Mouse (Mus musculus): ENCODE data around the gene Tnnt1.

Tnnt1 gene

DNA sequence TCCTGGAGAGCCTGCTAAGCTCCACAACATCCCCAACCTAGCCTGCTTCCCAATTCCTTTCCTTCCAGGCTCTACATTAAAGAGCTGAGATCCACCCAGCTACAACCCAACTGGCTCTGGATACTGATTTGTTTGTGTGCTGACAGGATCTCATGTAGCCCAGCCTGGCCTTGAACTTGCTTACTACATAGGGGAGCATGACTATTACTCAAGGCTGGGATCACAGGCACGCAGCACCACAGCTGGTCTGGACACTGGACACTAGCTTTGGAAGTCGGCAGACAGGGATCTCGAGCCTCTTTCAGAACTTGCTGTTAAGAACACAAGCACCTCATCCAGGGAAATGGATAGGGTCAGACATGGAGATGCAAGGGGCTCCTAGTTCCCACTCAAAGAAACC, 19.7 kb downstream of the Tnnt1 start:
- DNase-seq = no peak

DNA sequence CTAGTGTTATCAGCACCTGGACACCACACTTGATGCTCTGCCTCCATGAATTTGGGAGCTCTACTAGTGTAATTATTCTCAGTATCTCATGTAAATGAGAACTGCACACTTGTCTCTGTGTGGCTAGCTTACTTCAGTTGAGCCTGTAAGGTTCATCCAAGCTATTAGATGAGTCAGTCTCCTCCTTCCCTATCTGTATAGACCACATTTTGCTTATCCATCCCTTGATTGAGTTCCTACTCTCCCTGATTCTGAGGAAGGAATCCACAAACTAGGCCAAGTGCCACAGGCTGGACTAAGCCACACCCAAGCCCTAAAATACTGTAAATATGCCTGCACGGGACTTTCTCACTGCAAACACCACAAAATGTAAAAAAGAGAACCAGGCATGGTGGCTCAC, 22.2 kb downstream of the Tnnt1 start:
- DNase-seq = no peak

DNA sequence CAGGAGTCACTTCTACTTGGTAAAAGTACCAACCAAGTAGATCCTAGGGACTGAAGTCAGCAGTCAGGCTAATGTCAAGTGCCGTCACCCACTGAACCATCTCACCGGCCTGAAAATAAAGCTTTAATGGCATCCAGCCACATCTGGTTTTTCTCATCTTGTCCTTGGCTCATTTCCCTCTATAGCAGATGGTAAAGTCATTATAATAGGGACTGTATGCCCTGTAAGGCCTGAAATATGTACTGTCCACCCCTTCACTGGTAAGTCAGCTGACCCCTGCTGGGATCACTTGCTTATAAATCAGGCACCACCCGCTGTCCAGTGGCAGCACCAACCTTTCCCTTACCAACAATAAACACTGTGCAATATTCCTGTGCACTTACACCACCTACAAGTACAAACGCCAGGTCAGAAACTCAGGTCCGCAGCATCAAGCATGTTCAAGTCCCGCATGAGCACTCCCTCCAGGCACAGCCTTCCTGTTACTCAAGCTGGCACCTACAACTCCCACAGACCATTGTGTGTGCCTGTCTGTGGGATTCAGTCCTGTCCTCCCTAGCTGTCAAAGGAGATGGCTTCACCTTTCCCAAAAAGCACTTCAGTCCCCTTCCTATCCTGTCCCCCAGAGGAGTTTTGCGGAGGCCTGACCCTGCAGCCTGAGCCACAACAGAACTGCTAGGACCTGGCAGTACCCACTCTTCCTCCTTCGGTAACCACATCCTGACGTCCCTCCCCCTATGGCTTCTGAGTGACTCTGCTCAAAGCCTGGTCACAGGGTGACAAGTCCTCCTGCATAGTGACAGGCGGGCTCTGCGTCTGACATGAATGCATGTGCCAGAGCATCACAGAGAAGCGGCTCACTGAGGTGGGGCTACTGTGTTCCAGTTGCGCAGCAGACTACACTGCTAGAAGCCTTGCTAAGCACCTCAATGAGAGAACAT, 23.6 kb downstream of the Tnnt1 start:
- DNase-seq = no peak

DNA sequence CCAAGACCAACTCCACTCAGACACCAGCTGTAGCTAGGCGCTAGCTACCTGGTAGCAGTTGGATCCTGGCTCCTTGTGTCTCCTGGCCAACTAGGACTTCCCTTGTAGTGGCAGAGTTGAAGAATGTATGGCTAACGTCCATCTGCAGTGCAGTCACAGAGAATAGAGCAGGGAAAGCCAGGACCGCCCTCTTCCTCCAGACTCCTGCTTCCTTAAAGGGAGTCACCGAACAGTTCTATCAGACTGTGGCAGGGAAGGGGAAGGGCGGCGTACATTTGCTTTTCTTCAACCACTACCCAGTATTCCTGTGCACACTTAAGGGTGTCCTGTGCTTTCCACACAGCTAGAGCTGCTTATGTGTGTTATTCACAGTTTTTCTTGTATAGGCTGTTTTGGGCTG, 24.9 kb downstream of the Tnnt1 start:
- DNase-seq = no peak

DNA sequence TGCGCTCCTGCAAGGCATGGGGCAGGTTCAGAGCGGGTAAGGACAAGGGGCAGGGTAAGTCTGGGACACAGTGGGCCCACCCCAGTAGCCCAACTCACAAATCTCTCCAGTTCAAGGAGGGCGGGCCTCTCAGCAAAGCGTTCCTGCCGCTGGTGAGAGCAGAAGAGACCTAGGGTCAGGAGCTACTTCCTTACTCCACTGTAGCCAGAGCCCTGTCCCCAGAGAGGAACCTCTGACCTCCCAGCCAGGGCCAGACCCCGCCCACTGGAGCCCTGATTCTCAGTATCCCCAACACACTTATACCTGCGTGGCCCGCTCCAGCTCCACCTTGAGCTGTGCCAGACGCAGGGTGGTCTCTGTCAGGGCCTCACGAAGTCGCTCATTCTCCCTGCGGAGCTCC, 33.9 kb downstream of the Tnnt1 start:
- DNase-seq = no peak

DNA sequence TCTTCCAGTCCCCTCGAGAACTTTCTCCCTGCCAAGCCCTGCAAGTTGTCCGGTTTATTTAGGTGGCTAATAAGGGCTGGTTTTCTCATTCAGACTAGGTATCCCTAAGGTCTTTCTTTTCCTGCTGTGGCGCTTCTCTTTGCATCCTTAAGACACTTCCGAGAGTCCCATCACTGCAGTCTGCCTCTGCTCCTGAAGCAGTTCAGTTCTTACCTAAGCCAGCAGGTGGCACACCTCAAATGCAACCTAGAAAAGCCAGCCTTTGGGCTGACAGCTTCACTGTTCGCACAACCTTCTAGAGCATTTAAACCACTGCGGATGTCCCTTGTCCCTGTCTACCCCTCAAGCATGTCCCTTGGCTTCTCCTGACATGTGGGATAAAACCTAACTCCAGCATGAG, 36.5 kb downstream of the Tnnt1 start:
- peak; percentile 44 for DNase-seq

DNA sequence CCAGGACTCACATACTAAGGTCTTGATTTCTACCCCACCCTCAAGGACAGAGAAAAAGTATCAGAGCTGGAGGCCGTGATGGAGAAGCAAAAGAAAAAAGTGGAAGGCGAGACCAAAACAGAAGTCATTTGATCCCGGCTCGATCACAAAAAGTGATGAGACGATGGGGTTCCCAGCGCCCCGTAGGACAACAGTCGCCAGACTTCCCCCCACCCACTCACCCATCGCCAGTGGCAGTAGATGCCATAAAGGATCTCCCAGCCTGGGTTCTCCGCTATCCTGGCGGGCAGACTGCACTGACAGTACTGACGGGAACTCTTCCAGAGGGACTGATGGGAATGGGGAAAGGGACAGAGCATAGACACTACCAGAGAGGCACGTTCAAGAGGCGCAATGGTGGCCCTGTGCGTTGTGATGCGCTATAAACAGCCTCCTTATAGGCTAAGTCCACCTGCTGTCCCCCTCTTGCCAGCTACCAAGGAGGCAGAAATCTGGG, 37.3 kb downstream of the Tnnt1 start:
- no peak for DNase-seq

DNA sequence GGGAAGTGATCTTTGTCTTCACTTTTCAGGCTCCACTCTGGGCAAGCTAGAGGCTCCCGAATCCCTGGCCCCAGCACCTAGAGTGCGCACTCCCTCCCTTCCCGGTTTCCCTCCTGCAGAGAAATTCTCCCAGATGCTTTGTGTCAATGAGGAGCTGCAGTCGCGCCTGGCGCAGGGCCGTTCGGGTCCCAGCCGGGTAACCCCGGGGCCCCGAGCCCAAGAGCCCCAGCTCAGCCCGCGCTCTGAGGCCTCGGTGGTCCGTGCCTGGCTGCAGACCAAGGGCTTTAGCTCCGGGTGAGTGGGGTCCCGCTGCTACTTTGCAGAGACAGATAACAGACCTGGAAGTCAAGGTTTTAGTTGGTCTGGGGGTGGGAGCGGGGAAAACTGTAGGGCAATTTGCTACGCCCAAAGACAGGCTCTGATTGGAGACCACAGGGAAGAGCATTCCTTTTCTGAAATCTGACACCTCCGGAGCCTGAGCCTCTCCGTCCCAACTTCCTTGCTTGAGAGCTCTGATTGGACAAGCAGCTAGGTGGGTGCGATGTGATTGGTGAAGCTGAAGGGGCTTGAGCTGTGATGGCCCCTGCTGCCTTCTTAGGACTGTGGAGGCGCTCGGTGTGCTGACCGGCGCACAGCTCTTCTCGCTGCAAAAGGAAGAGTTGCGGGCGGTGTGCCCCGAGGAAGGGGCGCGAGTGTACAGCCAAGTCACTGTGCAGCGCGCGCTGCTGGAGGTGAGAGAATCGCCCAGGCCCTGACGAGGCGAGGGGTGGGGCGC, 38.0 kb downstream of the Tnnt1 start:
- DNase-seq = peak; percentile 77

DNA sequence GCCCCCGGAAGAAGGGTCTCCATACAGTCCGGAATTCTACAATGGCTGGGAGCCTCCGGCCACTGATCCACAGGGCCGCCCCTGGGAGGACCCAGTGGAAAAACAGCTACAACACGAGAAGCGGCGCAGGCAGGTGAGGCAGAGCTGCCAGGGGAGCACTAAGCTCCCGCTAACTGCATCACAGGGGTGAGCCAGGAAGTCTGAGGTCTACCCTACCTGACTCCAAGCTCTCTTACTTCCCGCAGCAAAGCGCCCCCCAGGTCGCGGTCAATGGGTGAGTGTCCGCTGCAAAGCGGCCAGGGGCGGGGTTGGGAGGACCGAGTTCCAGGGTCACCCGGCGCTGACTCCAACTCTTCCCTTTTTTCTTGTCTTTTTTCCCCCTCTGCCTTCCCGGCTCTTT, 42.2 kb downstream of the Tnnt1 start:
- DNase-seq = no peak

DNA sequence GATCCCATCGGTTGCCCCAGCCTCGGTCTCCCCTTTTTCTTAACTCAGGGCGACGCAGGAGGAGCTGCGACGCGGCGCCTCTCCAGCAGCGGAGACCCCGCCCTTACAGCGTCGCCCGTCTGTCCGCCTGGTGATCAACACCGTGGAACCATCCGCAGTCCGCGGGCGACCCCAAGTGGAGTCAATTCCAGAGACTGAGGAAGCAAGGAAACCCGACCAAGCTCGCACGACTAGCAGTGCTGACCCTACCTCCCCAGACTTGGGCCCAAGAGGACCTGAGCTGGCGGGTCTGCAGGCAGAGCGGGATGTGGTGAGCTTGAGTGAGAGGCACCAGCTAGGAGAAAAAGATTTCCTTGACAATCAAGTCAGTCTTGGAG, 45.0 kb downstream of the Tnnt1 start:
- peak; percentile 88 for DNase-seq

DNA sequence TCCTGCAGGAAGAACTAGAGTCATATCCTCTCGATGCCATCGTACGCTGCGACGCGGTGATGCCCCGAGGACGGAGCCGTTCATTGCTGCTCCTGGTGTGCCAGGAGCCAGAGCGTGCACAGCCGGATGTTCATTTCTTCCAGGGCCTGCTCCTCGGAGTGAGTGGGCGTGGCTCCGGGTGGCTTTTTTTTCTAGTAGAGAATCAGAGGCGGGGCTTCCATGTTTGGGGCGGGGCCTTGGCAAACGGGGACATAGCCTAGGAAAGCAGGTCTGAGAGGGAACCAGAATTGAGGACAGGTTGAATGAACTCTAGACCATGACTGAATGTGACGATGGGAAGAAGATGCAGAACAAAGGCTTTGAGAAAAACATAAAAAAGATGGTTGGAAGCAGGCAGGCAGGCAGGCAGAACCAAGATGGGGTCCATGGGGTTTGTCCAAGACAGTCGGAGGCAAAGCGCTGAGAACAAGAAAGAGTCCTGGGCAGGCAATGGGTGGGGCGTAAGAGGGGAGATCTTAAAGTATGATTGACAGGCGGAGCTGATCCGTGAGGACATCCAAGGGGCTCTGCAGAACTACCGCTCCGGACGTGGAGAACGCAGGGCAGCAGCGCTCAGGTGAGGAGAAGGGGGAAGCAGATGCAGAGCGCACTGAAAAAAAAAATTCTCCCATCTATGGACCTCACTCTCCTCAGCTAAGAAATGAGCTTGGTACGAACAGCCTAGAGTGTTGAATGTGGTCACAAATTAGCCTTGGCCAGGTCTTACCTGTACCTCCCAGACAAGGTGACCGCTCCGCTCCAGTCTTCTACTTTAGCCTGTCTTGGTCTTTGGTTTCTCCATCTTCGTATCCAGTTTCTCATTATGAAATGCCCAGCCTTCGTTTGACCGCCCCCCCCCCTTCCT, 45.7 kb downstream of the Tnnt1 start:
- DNase-seq = peak; percentile 79

DNA sequence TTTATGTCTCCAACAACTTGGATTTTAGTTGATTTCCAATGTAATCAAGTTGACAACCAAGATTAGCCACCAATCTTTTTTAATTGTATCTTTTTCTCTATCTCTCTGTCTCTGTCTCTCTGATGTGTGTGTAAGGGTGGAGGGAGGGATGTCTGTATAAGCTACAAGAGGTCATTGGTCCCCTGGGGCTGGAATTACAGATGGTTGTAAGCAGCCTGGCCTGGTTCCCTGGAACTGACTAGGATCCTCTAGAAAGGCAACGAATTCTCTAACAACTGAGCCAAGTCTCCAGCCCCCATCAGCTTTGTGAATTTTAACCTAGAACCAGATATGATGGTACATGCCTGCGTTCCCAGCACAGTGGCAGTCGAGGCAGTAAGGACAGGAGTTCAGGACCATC, 48.4 kb downstream of the Tnnt1 start:
- DNase-seq = no peak

DNA sequence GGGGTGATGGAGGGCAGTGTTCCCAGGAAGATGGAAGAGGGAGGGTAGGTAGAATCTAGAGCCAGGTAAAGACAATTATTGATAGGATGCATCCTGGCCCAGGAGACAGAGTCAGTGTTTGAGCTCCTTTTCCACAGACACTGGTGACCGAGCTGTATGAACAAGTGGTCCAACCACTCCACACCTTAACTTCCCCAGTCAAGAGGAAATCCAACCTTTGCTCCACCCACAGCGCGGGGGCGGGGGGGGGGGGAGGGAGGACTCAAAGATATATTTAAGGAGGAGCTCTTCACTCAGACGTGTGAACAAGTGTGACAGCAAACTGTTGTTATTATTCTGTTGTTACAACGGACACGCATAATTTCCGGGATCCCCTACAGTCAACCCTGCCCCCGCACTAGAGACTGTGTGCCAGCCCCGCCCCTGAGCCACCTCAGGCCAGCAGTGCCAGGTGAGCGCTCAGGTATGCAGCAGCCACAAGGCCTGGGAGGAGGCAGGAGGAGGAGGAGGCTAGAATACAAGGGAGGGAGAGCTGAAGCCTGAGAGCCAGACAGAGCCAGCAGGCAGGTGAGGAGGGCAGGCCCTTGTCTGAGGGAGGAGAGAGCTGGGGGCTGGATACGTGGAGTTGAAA, 51.9 kb downstream of the Tnnt1 start:
- DNase-seq = peak; percentile 73

DNA sequence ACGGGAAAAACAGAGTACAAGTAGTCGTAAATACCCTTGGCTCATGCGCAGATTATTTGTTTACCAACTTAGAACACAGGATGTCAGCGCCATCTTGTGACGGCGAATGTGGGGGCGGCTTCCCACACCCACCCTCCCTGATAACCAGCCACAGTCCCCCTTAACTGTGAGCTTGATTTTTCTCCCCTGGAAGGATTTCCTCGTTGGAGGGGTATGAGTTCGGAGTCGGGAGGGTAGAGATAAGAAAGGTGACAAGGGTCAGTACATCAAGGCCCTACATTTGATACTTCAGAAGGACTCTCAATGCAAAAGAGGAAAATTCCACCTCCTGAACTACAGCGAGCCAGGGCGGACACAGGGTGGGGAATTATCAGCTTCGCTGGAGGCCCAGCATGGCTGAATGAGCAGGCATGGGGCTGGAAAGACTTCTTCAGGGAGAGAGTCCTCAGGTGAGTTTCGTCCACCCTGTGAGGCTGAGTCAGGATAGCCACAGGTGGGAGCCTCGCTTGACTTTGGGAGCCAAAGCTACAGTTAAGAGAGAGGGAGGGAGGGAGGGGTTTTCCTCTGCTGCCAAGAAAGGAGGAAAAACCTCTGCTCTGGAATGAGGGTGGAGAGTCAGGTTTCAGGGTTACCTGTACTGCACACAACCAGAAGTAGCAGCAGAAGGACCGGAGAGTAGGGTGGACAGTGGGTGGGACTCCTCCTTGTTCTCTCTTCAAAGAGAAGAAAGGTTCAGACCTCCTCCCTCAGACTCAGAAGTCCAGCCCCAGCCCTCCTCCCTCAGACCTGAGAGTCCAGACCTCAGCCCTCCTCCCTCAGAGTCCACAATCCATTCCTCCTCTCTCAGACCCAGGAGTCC, 55.4 kb downstream of the Tnnt1 start, which contains the start of gene Eps8l1:
Gene Eps8l1 (plus strand): TSS at position 99 of the 859 bp plus-strand sequence.
- no peak for DNase-seq

All from kidney, adult 18-20 months (tissue).